Mouse (Mus musculus) C2C12 (cell line): ENCODE data around the gene Krtap13. TPM values are rescaled to one million over a fixed set of nuclear protein-coding genes. Genes with fewer than 3 reads are reported as not detected.
"Not testable (repeated sequence)": the region's sequence is repeated elsewhere in the genome, so short reads cannot be mapped to it uniquely, and the experiment has no call there.

Source experiments
- H3K27me3 ChIP-seq: one replicate; pipeline ENCODE4 v1.6.1; 2011; ENCODE audit not compliant: control insufficient read depth, insufficient read depth, insufficient read length
- H3K36me3 ChIP-seq: one replicate; pipeline ENCODE4 v1.6.1; 2011; ENCODE audit not compliant: control insufficient read depth, insufficient read depth
- H3K4me3 ChIP-seq: one replicate; pipeline ENCODE4 v1.5.1; 2011; ENCODE audit warnings: mild to moderate bottlenecking, control low read depth; ENCODE audit not compliant: poor library complexity, insufficient read depth, severe bottlenecking
- H3K79me2 ChIP-seq: one replicate; pipeline ENCODE4 v1.6.1; 2011; ENCODE audit not compliant: control insufficient read depth, insufficient read depth
- H3K79me3 ChIP-seq: one replicate; pipeline ENCODE4 v1.6.1; 2011; ENCODE audit warnings: low read depth, control low read depth
- H3ac ChIP-seq: one replicate; pipeline ENCODE3; 2011; ENCODE audit warnings: low read depth; ENCODE audit not compliant: control insufficient read depth, insufficient read length
- CEBPB ChIP-seq: IDR thresholded peaks from one replicate; pipeline ENCODE4 v1.6.1; 2011; ENCODE audit warnings: low read depth, mild to moderate bottlenecking, control low read depth, moderate library complexity
- CTCF ChIP-seq: IDR thresholded peaks from one replicate; pipeline ENCODE4 v1.5.1; 2011; ENCODE audit not compliant: control insufficient read depth, insufficient read depth, insufficient read length
- FOSL1 ChIP-seq: IDR thresholded peaks from one replicate; pipeline ENCODE4 v1.8.0; 2011; ENCODE audit warnings: mild to moderate bottlenecking, low read length; ENCODE audit not compliant: poor library complexity, insufficient read depth, severe bottlenecking
- MAX ChIP-seq: IDR thresholded peaks from one replicate; pipeline ENCODE4 v1.6.1; 2011; ENCODE audit warnings: mild to moderate bottlenecking, control low read depth
- MYOD1 ChIP-seq: IDR thresholded peaks from one replicate; pipeline ENCODE4 v1.6.1; 2011; ENCODE audit warnings: low read depth; ENCODE audit not compliant: control insufficient read depth, insufficient read length
- MYOG ChIP-seq: IDR thresholded peaks from one replicate; pipeline ENCODE4 v1.6.1; 2011; ENCODE audit not compliant: control insufficient read depth, insufficient read length; ENCODE audit errors: extremely low read depth
- USF1 ChIP-seq: IDR thresholded peaks from one replicate; pipeline ENCODE4 v1.6.1; 2011; ENCODE audit warnings: low read depth, mild to moderate bottlenecking, control low read depth, moderate library complexity
- long read RNA-seq, 2 experiments: library from polyadenylated mRNA; unstranded; transcript quantifications; one replicate each; pipeline ENCODE4 v2.0.0; 2019 to 2020
- polyA plus RNA-seq: library from polyadenylated mRNA; unstranded; fragments of >200 nt; fragmentation: generic; extraction: Trizol; gene quantifications from one replicate; pipeline ENCODE4 v1.2.1, GENCODE M21; 2012; ENCODE audit warnings: missing spikeins

The Krtap13 gene
- not detected for polyA plus RNA-seq
- long read RNA-seq, experiment 1 = 0 reads
- long read RNA-seq, experiment 2 = 0 reads

DNA sequence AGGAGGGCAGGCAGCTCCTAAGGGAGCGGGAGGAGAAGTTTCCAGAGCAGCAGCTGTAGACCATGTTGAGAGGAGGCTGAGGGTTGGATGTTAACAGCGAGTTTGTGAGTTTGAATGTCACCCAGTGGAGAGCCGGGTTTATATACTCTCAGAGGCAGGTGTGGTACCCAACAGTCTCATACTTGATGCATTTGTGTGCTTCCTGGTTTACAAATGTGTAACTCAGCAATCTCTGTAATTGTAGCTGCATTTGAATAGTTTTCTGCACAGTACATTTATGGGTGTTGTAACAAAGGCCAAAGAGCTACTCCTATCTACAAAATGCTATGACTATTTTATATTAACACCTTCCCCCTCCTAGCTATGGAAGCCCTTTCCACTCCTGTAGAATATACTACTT lies at the start of gene Krtap13:
TSS of gene Krtap13 (minus strand) at position 101 of the 400 bp plus-strand sequence.
- not testable (repeated sequence) for H3K79me2 ChIP-seq, H3K36me3 ChIP-seq, H3K79me3 ChIP-seq, H3K27me3 ChIP-seq, H3K4me3 ChIP-seq, H3ac ChIP-seq

DNA sequence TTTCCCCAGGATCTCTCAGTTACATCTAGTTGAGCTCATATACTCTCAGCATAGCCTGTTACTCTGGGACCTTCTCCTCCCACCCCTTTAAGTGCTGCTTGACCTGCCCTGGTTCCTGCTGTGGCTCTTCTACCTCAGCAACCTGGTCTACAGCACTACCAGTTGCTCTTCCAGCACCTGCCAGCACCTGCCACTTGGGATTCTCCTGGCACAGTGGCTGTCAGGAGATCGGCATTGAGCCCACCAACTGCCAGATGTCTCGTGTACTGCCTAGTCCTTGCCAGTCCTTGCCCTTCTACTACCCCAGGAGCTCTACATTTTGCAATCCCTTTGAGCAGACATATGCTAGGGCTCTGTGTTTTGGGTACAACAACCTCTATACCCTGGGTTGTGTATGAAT lies 35.4 kb upstream of the Krtap13 start:
- TF ChIP-seq CTCF (no peak), MYOG (no peak), CEBPB (no peak), MAX (no peak)
- Histone ChIP-seq H3K4me3 (no peak overlapping the region), H3K79me3 (no peaks in the 10 kb centered on the region), H3K36me3 (no peaks in the 10 kb centered on the region), H3ac (no peak overlapping the region), H3K79me2 (no peaks in the 10 kb centered on the region), H3K27me3 (no peaks in the 10 kb centered on the region)

DNA sequence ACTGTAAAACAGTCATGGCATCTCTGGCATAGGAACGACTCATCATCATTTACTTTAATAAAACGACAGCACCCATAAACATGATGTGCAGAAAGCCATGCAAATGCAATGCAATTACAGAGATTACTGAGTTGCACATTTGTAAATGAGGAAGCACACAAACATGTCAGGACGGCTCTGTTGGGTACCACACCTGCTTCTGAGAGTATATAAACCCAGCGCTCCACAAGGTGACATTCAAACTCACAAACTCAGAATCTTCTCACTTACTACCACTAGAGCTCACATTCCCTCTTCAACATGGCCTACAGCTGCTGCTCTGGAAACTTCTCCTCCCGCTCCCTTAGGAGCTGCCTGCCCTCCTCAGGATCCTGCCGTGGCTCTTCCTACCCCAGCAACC lies 26.2 kb upstream of the Krtap13 start, which contains the start of gene Gm5965:
TSS of gene Gm5965 (plus strand) at position 301 of the 400 bp plus-strand sequence.
- H3K27me3 ChIP-seq = no peaks in the 10 kb centered on the region
- H3K79me3 ChIP-seq = no peaks in the 10 kb centered on the region
- TF ChIP-seq MAX (no peak), USF1 (no peak), CEBPB (no peak), MYOG (no peak), MYOD1 (no peak), FOSL1 (no peak), CTCF (no peak)
- no peaks in the 10 kb centered on the region for H3K36me3 ChIP-seq
- H3K79me2 ChIP-seq = no peaks in the 10 kb centered on the region
- no peak within 1 kb of the TSS for H3K4me3 ChIP-seq
- H3ac ChIP-seq = no peak within 1 kb of the TSS

- Histone ChIP-seq H3K27me3 (no peaks in the 10 kb centered on the region), H3K4me3 (no peak within 1 kb of the TSS), H3ac (no peak within 1 kb of the TSS), H3K79me3 (no peaks in the 10 kb centered on the region), H3K79me2 (no peaks in the 10 kb centered on the region), H3K36me3 (no peaks in the 10 kb centered on the region)
- TF ChIP-seq MAX = no peak
- TF ChIP-seq FOSL1 = no peak
- TF ChIP-seq MYOD1 = no peak
- no peak for TF ChIP-seq MYOG
- no peak for TF ChIP-seq CTCF
- no peak for TF ChIP-seq CEBPB
- TF ChIP-seq USF1 = no peak
Measured at GRCm38 (mm10) chr16:88774106-88774505, 22.7 kb upstream of the Krtap13 start, which contains the start of gene 2310057N15Rik. Gene 2310057N15Rik (minus strand): TSS chr16:88774206.

GRCm38 (mm10) chr16:88758547-88758946 lies 7.1 kb upstream of the Krtap13 start, which contains the start of gene 2310034C09Rik:
Gene 2310034C09Rik (plus strand): TSS chr16:88758847.
- not testable (repeated sequence) for H3K79me2 ChIP-seq, H3ac ChIP-seq, H3K36me3 ChIP-seq, H3K4me3 ChIP-seq, H3K79me3 ChIP-seq, H3K27me3 ChIP-seq

DNA sequence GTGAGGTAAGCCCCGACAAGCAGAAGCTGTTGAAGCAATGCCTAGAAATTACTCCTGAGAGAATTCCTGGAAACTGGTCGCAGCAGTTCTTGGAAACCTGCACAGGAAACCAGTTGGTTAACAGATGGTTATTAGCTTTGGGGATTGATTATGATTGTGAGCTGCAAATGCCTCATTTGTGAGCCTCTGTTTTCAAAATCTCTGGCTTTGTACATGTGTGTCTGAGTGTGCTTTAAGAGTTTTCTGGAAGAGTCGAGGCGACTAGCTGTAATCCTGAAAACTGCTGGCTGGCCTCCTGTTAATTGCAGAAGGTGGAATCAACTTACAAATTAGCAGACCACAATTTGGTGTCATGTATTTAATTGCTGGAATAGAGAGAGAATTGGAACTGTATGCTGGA lies 3.5 kb downstream of the Krtap13 start:
- TF ChIP-seq USF1 (no peak), MYOD1 (no peak), CTCF (no peak), CEBPB (no peak), MYOG (no peak), MAX (no peak), FOSL1 (no peak)
- no peak overlapping the region for H3K4me3 ChIP-seq

More for the DNA sequence above, 3.5 kb downstream of the Krtap13 start:
- H3K36me3 ChIP-seq = no peaks in the 10 kb centered on the region
- no peaks in the 10 kb centered on the region for H3K79me3 ChIP-seq
- H3ac ChIP-seq = no peak overlapping the region
- no peaks in the 10 kb centered on the region for H3K27me3 ChIP-seq
- no peaks in the 10 kb centered on the region for H3K79me2 ChIP-seq
